Mouse (Mus musculus) midbrain, embryonic 14.5 days (tissue): Measurements from ENCODE around the gene Pgm3. TPM values are rescaled to one million over a fixed set of nuclear protein-coding genes. Genes with fewer than 3 reads are reported as not detected.
"Not testable (repeated sequence)": the region's sequence is repeated elsewhere in the genome, so short reads cannot be mapped to it uniquely, and the experiment has no call there.

Experiments used
- ATAC-seq: fragments of 200-750 bp; cut with Nextera tagmentation; 2 replicates; pipeline ENCODE4 v1.8.0; 2017; ENCODE audit warnings: moderate number of reproducible peaks, moderate library complexity; ENCODE audit not compliant: low FRiP score, low TSS enrichment
- DNase-seq: peaks from one replicate; pipeline ENCODE4 v3.0.0-alpha.2; 2015
- H3K27ac ChIP-seq: fragments of 300-500 bp; sonication (generic); replicated peaks from 2 replicates; pipeline ENCODE4 v1.5.1; 2014; ENCODE audit warnings: mild to moderate bottlenecking, low read depth, low read length, moderate library complexity
- H3K27me3 ChIP-seq: fragments of 300-500 bp; sonication (generic); 2 replicates; pipeline ENCODE4 v1.6.1; 2014; ENCODE audit warnings: low read length, control low read depth, mixed read lengths; ENCODE audit not compliant: control insufficient read depth, insufficient read depth
- H3K36me3 ChIP-seq: fragments of 300-500 bp; sonication (generic); 2 replicates; pipeline ENCODE4 v1.6.1; 2014; ENCODE audit warnings: low read length, control low read depth; ENCODE audit not compliant: control insufficient read depth, insufficient read depth
- H3K4me1 ChIP-seq: fragments of 300-500 bp; sonication (generic); 2 replicates; pipeline ENCODE4 v1.6.1; 2014; ENCODE audit warnings: mild to moderate bottlenecking, antibody characterized with exemption, low read length, control low read depth; ENCODE audit not compliant: control insufficient read depth, insufficient read depth
- H3K4me2 ChIP-seq: fragments of 300-500 bp; sonication (generic); 2 replicates; pipeline ENCODE4 v1.6.1; 2014; ENCODE audit warnings: mild to moderate bottlenecking, low read length, moderate library complexity
- H3K4me3 ChIP-seq: fragments of 300-500 bp; sonication (generic); replicated peaks from 2 replicates; pipeline ENCODE4 v1.5.1; 2014; ENCODE audit warnings: low read depth, low read length
- H3K9ac ChIP-seq: fragments of 300-500 bp; sonication (generic); replicated peaks from 2 replicates; pipeline ENCODE4 v1.6.1; 2014; ENCODE audit warnings: mild to moderate bottlenecking, low read length, moderate library complexity
- H3K9me3 ChIP-seq: fragments of 300-500 bp; sonication (generic); 2 replicates; pipeline ENCODE4 v1.6.1; 2016; ENCODE audit warnings: low read length, control low read depth, mixed read lengths; ENCODE audit not compliant: control insufficient read depth
- WGBS: fragments of 180-500 bp; shearing (Covaris S2); extraction: QIAGEN DNeasy Blood & Tissue Kit; methylation state at CpG from one replicate; pipeline ENCODE4 v1.1.7; 2014; 5-methylcytosine and 5-hydroxymethylcytosine counted together
- polyA plus RNA-seq: library from polyadenylated mRNA; unstranded; fragments of >200 nt; fragmentation: Nextera tagmentation; extraction: Ambion mirVana; gene quantifications from 2 replicates; pipeline ENCODE4 v1.2.1, GENCODE M21; 2014

The Pgm3 gene
- polyA plus RNA-seq, 1 experiment from 2014 or later = 32.6 TPM

DNA sequence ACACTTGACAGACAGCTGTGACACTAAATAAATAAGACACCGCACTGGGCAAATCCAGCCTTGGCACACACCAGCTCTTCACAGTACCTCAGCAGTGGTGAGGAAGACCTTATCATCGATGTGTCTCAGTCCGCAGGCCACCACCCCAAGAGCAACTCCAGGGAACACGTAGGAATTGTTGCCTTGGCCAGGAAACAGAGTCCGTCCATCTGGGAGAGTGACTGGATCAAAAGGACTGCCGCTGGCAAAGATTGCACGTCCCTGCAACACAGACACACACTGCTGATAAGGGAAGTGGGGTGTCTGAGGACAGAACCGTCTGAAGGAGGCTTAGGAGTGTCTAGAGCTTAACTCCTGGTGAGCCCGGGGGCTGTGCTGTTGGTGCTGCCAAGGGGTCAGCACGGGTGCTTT, 22.7 kb upstream of the Pgm3 start:
- not testable (repeated sequence) for DNase-seq, H3K9ac ChIP-seq, H3K36me3 ChIP-seq, H3K27ac ChIP-seq, H3K27me3 ChIP-seq, H3K4me2 ChIP-seq, H3K9me3 ChIP-seq, H3K4me3 ChIP-seq, ATAC-seq, H3K4me1 ChIP-seq
- 69% methylated on average over 9 of the region's 10 CpGs for WGBS

DNA sequence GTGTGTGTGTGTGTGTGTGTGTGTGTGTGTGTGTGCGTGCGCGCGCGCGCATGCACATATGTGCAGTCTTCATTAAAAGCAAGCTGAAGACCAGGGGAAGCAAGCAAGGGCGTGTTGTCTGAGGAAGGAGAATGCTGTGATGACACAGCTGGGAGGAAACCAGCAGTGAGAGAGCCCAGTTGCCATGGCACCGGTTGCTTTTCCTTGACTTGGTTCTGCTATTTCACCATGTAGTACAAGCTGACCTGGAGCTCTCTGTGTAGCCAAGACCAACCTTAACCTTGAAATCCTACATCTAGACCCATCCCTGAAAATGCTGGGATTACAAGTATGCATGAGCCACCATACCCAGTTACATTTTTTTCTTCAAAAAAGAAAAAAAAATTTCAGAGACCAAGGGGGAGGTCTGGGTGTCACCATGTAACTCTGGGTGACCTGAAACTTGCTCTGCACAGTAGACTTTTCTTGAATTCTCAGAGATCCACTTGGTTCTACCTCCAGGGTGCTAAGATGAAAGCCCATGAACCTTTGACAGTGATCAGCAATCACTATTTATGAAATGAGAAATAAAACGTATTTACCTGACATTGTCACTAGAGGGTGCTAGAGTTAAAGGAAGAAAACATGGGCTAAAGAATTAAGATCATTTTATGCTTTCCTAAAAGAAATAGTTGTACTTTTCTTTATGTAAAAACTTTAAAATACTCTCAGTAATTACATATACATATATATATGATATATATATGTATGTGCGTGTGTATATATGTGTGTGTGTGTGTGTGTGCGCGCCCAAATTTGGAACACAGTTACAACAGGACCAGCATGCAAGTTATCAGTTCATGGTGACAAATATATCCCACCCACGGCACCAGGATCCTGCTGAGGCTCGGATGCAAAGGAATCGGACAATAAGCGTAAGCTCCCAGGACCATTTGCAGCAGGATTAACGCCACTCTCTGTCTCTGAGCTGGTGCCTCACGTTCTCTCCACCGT, 21.3 kb upstream of the Pgm3 start:
- ATAC-seq (no peak), DNase-seq (peak; percentile 80)
- WGBS = 67% methylated on average over 19 of the region's 19 CpGs
- Histone ChIP-seq H3K4me3 (no peak overlapping the region), H3K27me3 (no peaks in the 10 kb centered on the region), H3K27ac (no peak overlapping the region), H3K36me3 (0 out of 2 replicates have a peak, but pooled peaks cover 2% of the 10 kb centered on the region), H3K4me2 (no peak overlapping the region), H3K4me1 (no peaks in the 10 kb centered on the region), H3K9me3 (no peaks in the 10 kb centered on the region), H3K9ac (no peak overlapping the region)

- ATAC-seq (no peak), DNase-seq (no peak)
- Histone ChIP-seq H3K4me3 (no peak overlapping the region), H3K9me3 (no peaks in the 10 kb centered on the region), H3K4me1 (no peaks in the 10 kb centered on the region), H3K9ac (no peak overlapping the region), H3K36me3 (no peaks in the 10 kb centered on the region), H3K27ac (no peak overlapping the region), H3K27me3 (no peaks in the 10 kb centered on the region), H3K4me2 (no peak overlapping the region)
- WGBS = 92% methylated on average over 11 of the region's 11 CpGs
Measured at GRCm38 (mm10) chr9:86587019-86587795, 15.6 kb upstream of the Pgm3 start.

- peak; percentile 87 for DNase-seq
- no peak; the same call in 1 of the 2 replicates for ATAC-seq
- no peak overlapping the region for H3K4me3 ChIP-seq
- no peaks in the 10 kb centered on the region for H3K27me3 ChIP-seq
- H3K36me3 ChIP-seq = no peaks in the 10 kb centered on the region
- no peak overlapping the region for H3K4me2 ChIP-seq
- no peaks in the 10 kb centered on the region for H3K9me3 ChIP-seq
- H3K4me1 ChIP-seq = no peaks in the 10 kb centered on the region
- H3K27ac ChIP-seq = no peak overlapping the region
- no peak overlapping the region for H3K9ac ChIP-seq
- WGBS = 59% methylated on average over 3 of the region's 3 CpGs
Measured at GRCm38 (mm10) chr9:86583740-86584139, 12.1 kb upstream of the Pgm3 start.

- Histone ChIP-seq H3K4me1 (no peaks in the 10 kb centered on the region), H3K4me3 (no peak overlapping the region), H3K9ac (no peak overlapping the region), H3K27me3 (no peaks in the 10 kb centered on the region), H3K4me2 (no peak overlapping the region), H3K9me3 (no peaks in the 10 kb centered on the region), H3K36me3 (no peaks in the 10 kb centered on the region), H3K27ac (no peak overlapping the region)
- DNase-seq = no peak
- whole genome bisulfite sequencing = 89% methylated on average over 10 of the region's 10 CpGs
- no peak for ATAC-seq
Measured at GRCm38 (mm10) chr9:86579657-86580056, 8.0 kb upstream of the Pgm3 start.

GRCm38 (mm10) chr9:86575178-86575577, 3.5 kb upstream of the Pgm3 start:
- Histone ChIP-seq H3K9ac (no peak overlapping the region), H3K4me2 (no peak overlapping the region), H3K36me3 (no peaks in the 10 kb centered on the region), H3K9me3 (no peaks in the 10 kb centered on the region), H3K4me3 (no peak overlapping the region), H3K4me1 (peaks cover 10% of the 10 kb centered on the region; the same call in 1 of the 2 replicates), H3K27me3 (no peaks in the 10 kb centered on the region), H3K27ac (no peak overlapping the region)
- ATAC-seq (no peak), DNase-seq (no peak)
- WGBS = 94% methylated on average over 6 of the region's 6 CpGs

DNA sequence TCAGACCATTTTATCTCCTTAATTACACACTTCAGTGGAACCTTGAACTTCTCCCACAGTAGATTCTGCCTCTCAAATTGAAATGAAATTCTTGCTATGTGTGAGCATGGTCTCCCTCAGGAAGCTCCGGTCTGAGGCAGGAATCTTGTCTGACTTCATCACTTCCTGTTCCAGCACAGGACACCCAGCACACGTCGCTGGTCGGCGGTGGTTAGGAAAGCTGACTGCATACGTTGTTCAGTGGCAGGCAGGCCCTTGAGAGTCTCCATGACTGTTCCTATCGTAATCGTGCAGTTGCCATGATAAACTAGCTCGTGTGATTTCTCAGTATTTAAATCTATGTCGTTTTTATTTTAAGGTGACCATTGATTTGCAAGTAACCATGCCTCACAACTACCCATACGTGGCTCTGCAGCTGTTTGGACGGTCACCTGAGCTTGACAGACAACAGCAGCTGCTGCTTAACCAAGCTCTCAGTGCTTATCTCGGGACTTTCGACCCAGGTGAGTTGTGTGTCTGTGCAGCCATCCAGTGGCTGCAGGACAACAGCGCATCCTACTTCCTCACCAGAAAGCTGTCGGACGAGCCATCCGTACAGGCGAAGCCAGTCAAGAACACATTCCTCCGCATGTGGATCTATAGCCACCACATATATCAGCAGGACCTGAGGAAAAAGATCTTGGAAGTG, 2.1 kb upstream of the Pgm3 start:
- peaks cover 10% of the 10 kb centered on the region; the same call in 1 of the 2 replicates for H3K4me1 ChIP-seq
- peaks cover 8% of the 10 kb centered on the region for H3K36me3 ChIP-seq
- no peak overlapping the region for H3K27ac ChIP-seq
- WGBS = 89% methylated on average over 20 of the region's 20 CpGs
- no peak overlapping the region for H3K4me2 ChIP-seq
- DNase-seq (no peak), ATAC-seq (no peak)
- H3K9ac ChIP-seq = no peak overlapping the region
- no peaks in the 10 kb centered on the region for H3K27me3 ChIP-seq
- H3K4me3 ChIP-seq = no peak overlapping the region
- H3K9me3 ChIP-seq = no peaks in the 10 kb centered on the region

GRCm38 (mm10) chr9:86572636-86573291, 1.1 kb upstream of the Pgm3 start:
- DNase-seq = peak; percentile 89
- peak overlapping the region; percentile 100 for H3K4me2 ChIP-seq
- H3K4me3 ChIP-seq = peak overlapping the region; percentile 71
- 6% methylated on average over 13 of the region's 13 CpGs for WGBS
- no peak overlapping the region for H3K27ac ChIP-seq
- no peak for ATAC-seq
- H3K9ac ChIP-seq = peak overlapping the region; percentile 69; the same call in 1 of the 2 replicates
- peaks cover 15% of the 10 kb centered on the region for H3K36me3 ChIP-seq
- no peaks in the 10 kb centered on the region for H3K27me3 ChIP-seq
- H3K9me3 ChIP-seq = no peaks in the 10 kb centered on the region
- H3K4me1 ChIP-seq = peaks cover 10% of the 10 kb centered on the region; the same call in 1 of the 2 replicates
